ENCODE assay signal across 28 mouse cellular contexts in genomic region chr5:123614246-123614645, GRCm38 (mm10). TPM values are rescaled to one million over a fixed set of nuclear protein-coding genes. Genes with fewer than 3 reads are reported as not detected.
DNase-seq lines count a peak whose midpoint lies in the region; ATAC-seq and TF ChIP-seq lines count a peak whose summit lies in the region.
"Had no signal": no experiment of that assay in that cellular context is flagged by ENCODE, and none has a peak within 500 bp of the region (broad histone marks: within the 10 kb centered on the region; RNA-seq: fewer than 3 reads in every experiment).

No protein-coding gene starts in this region.

- H3K4me2 ChIP-seq in liver, postnatal 0 days (ENCODE audit: low read depth, low read length): no peak overlapping the region
- H3K4me2 ChIP-seq: embryonic facial prominence, embryonic 12.5 days; forebrain, embryonic 13.5 days had no signal

- no peak overlapping the region for H3K4me3 ChIP-seq in liver, postnatal 0 days (ENCODE audit: low read depth, low read length)
- H3K4me3 ChIP-seq: embryonic facial prominence, embryonic 10.5 days; embryonic facial prominence, embryonic 12.5 days; erythroblast, embryonic 14.5 days; forebrain, embryonic 10.5 days; forebrain, embryonic 13.5 days had no signal

- no peak for TF ChIP-seq CTCF in liver, postnatal 0 days (IDR thresholded peaks at IDR 0.05; ENCODE audit: low read depth)

- H3K4me1 ChIP-seq in liver, postnatal 0 days (ENCODE audit: insufficient read depth): no peaks in the 10 kb centered on the region
- H3K4me1 ChIP-seq: embryonic facial prominence, embryonic 10.5 days; embryonic facial prominence, embryonic 12.5 days; forebrain, embryonic 10.5 days; forebrain, embryonic 13.5 days had no signal

- peaks cover 43% of the 10 kb centered on the region for H3K36me3 ChIP-seq in liver, postnatal 0 days (replicated peaks; ENCODE audit: insufficient read depth, low read length)

- H3K9me3 ChIP-seq in liver, postnatal 0 days (ENCODE audit: low read length): no peaks in the 10 kb centered on the region
- H3K9me3 ChIP-seq: embryonic facial prominence, embryonic 10.5 days; embryonic facial prominence, embryonic 12.5 days; forebrain, embryonic 10.5 days; forebrain, embryonic 13.5 days; G1E had no signal

- no peaks in the 10 kb centered on the region for H3K27me3 ChIP-seq in liver, postnatal 0 days (ENCODE audit: insufficient read depth, low read length)
- H3K27me3 ChIP-seq: CH12.LX; embryonic facial prominence, embryonic 12.5 days; forebrain, embryonic 13.5 days; Patski had no signal

- ATAC-seq in erythroblast, adult 5-6 weeks (replicated peaks; ENCODE audit: low FRiP score, poor library complexity, severe bottlenecking): 0 out of 2 replicates have a peak, but pooled peaks have one; percentile 12
- no peak for ATAC-seq in liver, postnatal 0 days
- ATAC-seq in monocyte, adult 5-6 weeks (replicated peaks; ENCODE audit: insufficient number of reproducible peaks, low FRiP score, low TSS enrichment, poor library complexity, severe bottlenecking): no peak
- ATAC-seq: activated CD4-positive, CD25-positive, alpha-beta regulatory T cell, adult 4 months; CD4-positive, CD25-positive, alpha-beta regulatory T cell, adult 4 months; forebrain, embryonic 13.5 days; forebrain, embryonic 16.5 days; Patski had no signal

- H3K9ac ChIP-seq in liver, postnatal 0 days (replicated peaks): no peak overlapping the region
- H3K9ac ChIP-seq: embryonic facial prominence, embryonic 12.5 days; forebrain, embryonic 13.5 days had no signal

- WGBS in liver, postnatal 0 days (ENCODE audit: insufficient replicate concordance): 91% methylated on average over 24 of the region's 24 CpGs

- no peak for TF ChIP-seq EP300 in liver, postnatal 0 days (IDR thresholded peaks at IDR 0.05; ENCODE audit: low read depth)

- no peak overlapping the region for H3K27ac ChIP-seq in liver, postnatal 0 days (ENCODE audit: low read depth)
- H3K27ac ChIP-seq: embryonic facial prominence, embryonic 10.5 days; embryonic facial prominence, embryonic 12.5 days; forebrain, embryonic 10.5 days; forebrain, embryonic 13.5 days had no signal

- peak; percentile 90 for DNase-seq in heart, adult 11 months
- no peak for DNase-seq in heart, adult 18-20 months
- peak; percentile 39 for DNase-seq in ES-CJ7 (ENCODE audit: low read depth, low spot score)
- DNase-seq in R1 (ENCODE audit: low read depth, low spot score): peak; percentile 46
- no peak for DNase-seq in liver, postnatal 0 days
- no peak for DNase-seq in testis, postnatal 14 days (ENCODE audit: low spot score)
- DNase-seq: adrenal gland, adult 8-10 months; adrenal gland, postnatal 14 days; adrenal gland, postnatal 36 days; B cell, adult 2 months; cerebellum, adult 11-12 months; cerebellum, adult 2 months; cerebellum, adult 9-10 months; cerebellum, postnatal 10 days; cerebellum, postnatal 25 days had no signal

RNA-seq across cellular contexts. Expression of gene Vps33a, which starts 41.4 kb away (rescaled TPM):
- total RNA-seq in heart, adult 18-20 months (2021): 10 to 100 TPM; 27.4 to 31.8 TPM
- 7.7 and 11.5 TPM in 2 replicates for total RNA-seq in erythroblast, adult 5-6 weeks (2015; ENCODE audit: low replicate concordance)
- 6.3 and 9.5 TPM in 2 replicates for total RNA-seq in erythroblast, adult 5-6 weeks (2017; ENCODE audit: low replicate concordance)
- polyA plus RNA-seq in liver, postnatal 0 days (2015; fragmentation: Nextera tagmentation; extraction: Ambion mirVana): 11.6 and 11.8 TPM in 2 replicates
- 21.2 to 31.5 TPM (median 21.2 TPM) in 3 replicates for total RNA-seq in monocyte, adult 5-6 weeks (2017)

Comparison
In these comparisons a context has a peak if more than half of its experiments do, and no peak if none do; other contexts are left out.
1. DNase-seq: peak in heart, adult 11 months (single experiment), ES-CJ7 (single experiment) and R1 (single experiment); none in heart, adult 18-20 months (0 of 2), liver, postnatal 0 days (single experiment) and testis, postnatal 14 days (single experiment).